Mouse (Mus musculus): ENCODE measurements around the gene Ece1.
"Not testable (repeated sequence)": the region's sequence is repeated elsewhere in the genome, so short reads cannot be mapped to it uniquely, and the experiment has no call there.

GRCm38 (mm10) chr4:137979066-137979644 is 117.1 kb downstream of the Ece1 start:
- TF ChIP-seq POLR2A (IDR thresholded peaks at IDR 0.05; ENCODE audit: low read depth, low read length); CTCF (IDR thresholded peaks at IDR 0.05; ENCODE audit: borderline replicate concordance, insufficient read depth, low read length): not testable (repeated sequence)

Data from embryonic fibroblast, embryonic 13.5 days (primary cell).